Mouse (Mus musculus) left cerebral cortex, adult 2 months (tissue): ENCODE measurements around the gene Syt15. TPM values are rescaled to one million over a fixed set of nuclear protein-coding genes. Genes with fewer than 3 reads are reported as not detected.

Source experiments
- DNase-seq, 2 experiments: peaks; one replicate each; pipeline ENCODE4 v3.0.0; 2021 to 2022; ENCODE audit warnings: low spot score in 2 of 2, mixed read lengths in 1 of 2; ENCODE audit errors: extremely low spot score in 1 of 2
- H3K27ac ChIP-seq: fragments of 200-600 bp; 2 replicates; pipeline ENCODE4 v1.8.1; 2022
- H3K4me3 ChIP-seq: fragments of 200-600 bp; 2 replicates; pipeline ENCODE4 v1.8.1; 2022
- CTCF ChIP-seq: fragments of 200-600 bp; IDR thresholded peaks from 2 replicates; pipeline ENCODE4 v1.8.1; 2022; ENCODE audit warnings: antibody characterized with exemption, mild to moderate bottlenecking, moderate library complexity
- intact Hi-C: fragments of 180-260 bp; cut with DNase I; formaldehyde crosslinking; loops from one replicate; pipeline ENCODE4 v1.15.1; 2025
- total RNA-seq, 2 experiments: library from RNA; stranded (reverse); gene quantifications; 2 replicates each; pipeline ENCODE4 v1.2.3; 2021

Gene Syt15
- total RNA-seq, 2 experiments from 2014 or later: 0.28 to 0.29 TPM

DNA sequence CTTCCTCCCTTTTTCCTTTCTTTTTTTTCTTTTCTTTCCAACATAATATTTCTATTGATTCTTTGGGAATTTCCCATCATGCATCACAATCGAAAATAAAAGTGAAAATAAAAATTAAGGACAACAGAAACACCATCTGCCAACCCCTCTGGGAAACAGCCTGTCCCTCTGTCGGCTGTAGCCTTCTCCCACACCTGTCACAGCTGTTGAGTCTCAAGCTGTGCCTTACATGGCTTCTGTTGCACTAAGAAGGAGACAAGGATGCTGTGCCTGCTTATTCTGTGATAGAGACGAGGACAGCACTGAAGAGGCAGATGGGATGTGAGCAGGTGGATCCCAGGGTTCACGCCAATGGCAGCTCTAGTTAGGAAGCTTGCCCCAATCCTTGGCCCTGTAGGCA, 10.3 kb upstream of the Syt15 start:
- no peak for DNase-seq
- intact Hi-C loops: no loop called here
- no peak for TF ChIP-seq CTCF
- no peak overlapping the region for H3K27ac ChIP-seq
- no peak overlapping the region for H3K4me3 ChIP-seq

DNA sequence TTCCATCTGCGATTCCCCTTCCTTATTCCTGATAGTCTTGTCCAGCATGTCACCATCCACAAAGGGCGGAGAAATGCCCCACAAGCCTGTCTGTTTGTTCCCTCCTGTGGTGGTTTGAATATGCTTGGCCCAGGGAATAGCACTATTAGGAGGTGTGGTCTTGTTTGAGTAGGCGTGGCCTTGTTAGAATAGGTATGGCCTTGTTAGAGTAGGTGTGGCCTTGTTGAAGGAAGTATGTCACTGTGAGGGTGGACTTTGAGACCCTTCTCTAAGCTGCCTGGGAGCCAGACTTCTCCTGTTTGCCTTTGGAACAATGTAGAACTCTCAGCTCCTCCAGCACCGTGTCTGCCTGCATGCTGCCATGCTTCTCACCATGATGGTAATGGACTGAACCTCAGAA, 9.5 kb upstream of the Syt15 start:
- Histone ChIP-seq H3K27ac (no peak overlapping the region), H3K4me3 (no peak overlapping the region)
- TF ChIP-seq CTCF: no peak
- no peak for DNase-seq
- intact Hi-C loops: no loop called here

DNA sequence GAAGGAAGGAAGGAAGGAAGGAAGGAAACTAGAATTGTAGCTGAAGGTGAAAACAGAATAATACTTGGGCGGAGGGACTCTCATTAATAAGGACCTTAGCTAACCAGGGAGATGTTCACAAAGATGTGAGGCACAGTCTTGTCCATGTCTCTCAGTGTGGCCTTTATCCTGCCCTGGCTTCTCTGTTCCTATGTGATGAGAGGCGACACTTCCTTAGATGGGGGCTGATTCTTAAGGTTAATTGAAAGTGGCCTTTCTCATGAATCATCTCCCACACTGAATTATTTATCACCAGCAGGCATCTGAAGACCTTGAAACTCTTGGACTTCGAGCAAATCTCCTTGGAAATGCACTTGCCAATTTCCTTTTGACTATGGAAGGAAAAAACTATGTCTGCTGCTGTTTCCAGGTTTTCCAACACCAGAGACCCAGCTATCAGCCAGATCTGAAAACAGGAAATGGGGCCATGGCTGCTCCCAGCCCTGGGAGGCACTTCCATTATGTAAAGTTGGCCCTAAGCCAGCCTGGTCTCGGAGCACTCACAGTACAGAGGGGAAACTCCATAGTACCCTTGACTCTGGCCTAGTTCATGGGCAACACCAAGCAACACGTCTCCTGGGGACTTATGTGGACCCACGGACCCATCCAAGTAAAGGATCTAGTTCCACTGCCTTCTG, 3.8 kb upstream of the Syt15 start:
- no peak for DNase-seq
- no peak overlapping the region for H3K4me3 ChIP-seq
- intact Hi-C loops: no loop called here
- no peak overlapping the region for H3K27ac ChIP-seq
- TF ChIP-seq CTCF: no peak

DNA sequence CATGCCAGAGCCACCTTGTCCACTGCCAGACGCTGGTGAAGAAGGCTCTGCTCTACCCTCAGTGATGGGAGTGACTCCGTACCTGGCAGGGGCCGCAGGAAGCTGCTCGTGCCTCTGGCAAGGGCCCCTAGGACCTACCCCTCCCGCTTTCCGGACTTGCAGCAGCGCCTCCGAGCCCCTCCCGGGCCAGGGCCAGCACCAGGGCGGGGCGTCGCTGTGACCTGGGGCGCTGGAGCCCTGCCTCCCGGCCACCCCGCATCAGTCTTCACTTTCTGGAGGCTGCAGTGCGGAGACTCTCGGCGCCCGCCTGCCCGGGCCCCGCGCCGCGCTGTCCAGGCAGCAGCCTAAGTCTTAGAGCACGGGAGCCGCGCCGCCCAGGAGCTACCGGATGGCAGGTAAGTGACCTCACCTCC, 397 bp downstream of the Syt15 start:
- TF ChIP-seq CTCF: no peak
- Histone ChIP-seq H3K27ac (no peak overlapping the region), H3K4me3 (no peak overlapping the region)
- no peak for DNase-seq
- intact Hi-C loops: no loop called here

DNA sequence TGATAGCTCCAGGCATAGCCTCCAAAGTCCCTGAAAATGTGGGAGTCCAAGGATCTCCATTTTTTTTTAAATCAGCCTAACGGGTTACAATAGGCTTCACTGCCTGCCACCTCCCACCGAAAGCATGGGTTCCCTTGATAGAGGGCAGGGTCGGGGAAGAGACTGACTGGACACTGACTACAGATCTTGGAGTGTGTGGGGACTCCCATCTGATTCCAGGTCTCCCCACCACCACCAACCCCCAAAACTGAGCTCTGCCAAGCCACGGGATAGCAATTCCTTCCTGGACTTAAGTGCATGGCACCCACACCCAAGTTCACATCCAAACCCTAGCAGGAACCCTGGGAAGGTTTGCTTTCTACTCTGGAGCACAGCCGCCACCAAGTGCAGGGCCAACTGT, 1.0 kb downstream of the Syt15 start:
- intact Hi-C loops: no loop called here
- no peak overlapping the region for H3K4me3 ChIP-seq
- no peak overlapping the region for H3K27ac ChIP-seq
- no peak for TF ChIP-seq CTCF
- no peak for DNase-seq

DNA sequence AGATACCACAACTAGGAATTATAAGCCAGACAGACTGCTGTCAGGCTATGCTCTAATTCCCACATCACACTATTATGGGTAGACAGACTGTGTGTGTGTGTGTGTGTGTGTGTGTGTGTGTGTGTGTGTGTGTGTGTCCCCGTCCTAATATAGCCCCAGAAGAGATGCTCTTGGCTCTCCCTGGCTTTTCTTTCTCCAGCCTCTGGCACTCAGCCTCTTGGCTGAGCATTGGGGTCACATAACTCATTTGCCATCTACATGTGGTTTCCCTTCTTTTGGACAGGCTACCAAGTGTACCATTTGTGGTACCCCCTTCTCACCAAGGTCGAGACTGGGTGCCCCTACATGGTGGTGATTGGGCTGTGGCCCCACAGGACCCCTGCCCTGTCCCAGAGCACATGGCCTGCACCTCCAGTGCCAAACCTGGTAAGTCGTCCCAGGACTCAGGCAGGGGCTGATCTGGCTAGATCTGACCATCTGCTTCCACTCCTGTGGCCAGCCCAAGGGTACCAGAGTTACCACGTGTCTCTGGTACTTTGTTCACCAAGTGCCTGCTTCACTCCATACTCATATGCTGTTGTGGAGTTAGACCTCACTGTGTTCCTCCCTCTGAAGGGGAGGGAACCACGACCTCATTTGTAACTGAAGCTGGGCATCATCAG, 2.2 kb downstream of the Syt15 start:
- DNase-seq: no peak
- intact Hi-C loops: no loop called here
- TF ChIP-seq CTCF: no peak
- H3K4me3 ChIP-seq: no peak overlapping the region
- no peak overlapping the region for H3K27ac ChIP-seq

DNA sequence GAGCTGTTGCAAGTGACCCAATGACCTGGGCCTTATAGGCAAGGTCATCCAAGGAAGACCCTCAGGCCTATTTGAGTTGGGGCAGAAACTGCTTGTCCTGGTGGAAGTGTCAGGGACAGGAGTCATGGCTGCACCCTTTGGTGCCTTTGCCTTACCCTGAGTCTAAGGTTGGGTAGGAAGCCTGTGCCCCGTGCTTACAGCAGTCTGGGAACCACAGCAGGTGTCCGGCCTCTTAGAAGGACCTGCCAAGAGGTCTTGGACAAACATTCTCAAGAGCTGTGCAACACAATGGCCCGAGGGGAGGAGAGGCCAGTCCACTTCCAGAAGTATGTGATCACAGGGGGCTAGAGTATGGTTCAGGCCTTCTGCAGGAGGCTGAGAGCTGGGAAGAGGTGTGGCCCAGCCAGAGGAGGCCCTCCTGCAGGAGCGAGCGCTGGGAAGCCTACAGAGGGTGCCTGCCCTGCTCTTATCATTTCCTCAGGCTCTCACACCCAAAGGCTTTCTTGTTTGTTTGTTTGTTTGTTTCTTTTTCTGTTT, 4.0 kb downstream of the Syt15 start:
- no peak for TF ChIP-seq CTCF
- no peak overlapping the region for H3K4me3 ChIP-seq
- DNase-seq: no peak
- intact Hi-C loops: no loop called here
- H3K27ac ChIP-seq: no peak overlapping the region

DNA sequence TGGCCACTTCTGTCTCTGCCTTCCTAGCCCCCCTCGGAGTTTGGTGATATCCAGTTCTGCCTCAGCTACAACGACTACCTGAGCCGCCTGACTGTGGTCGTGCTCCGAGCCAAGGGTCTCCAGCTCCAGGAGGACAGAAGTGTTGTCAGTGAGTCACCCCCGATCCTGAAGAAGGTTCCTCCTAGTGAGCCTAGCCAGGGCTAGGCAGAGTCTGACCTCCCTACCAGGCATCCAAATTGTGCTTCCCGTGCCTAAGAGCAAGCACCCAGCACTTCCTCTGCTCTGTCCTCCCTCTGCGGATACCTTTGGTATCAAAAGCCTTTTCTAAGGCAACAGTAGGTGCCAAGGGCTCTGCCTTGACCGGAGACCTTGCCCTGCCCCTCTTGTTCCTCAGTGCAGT, 6.6 kb downstream of the Syt15 start:
- Histone ChIP-seq H3K4me3 (no peak overlapping the region), H3K27ac (no peak overlapping the region)
- intact Hi-C loops: no loop called here
- DNase-seq: no peak
- TF ChIP-seq CTCF: no peak

DNA sequence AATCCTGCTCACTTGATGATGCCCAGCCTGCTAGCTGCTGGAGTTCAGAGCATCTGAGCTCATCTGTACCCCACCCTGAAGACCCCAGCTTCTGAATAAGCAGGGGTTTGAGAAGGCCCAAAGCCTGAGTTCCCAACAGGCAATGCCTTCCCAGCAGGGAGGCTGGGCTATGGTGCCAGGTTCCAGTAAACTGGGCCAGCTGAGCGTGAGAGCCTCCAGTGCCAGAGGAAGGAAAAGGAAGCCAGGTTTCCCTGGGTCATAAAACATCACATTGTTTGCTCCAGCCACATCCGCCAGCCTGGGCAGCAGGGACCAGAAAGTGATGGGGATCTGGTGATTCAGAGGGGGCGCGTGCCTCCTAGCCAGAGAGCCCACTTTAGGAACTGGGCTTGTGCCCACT, 7.2 kb downstream of the Syt15 start:
- TF ChIP-seq CTCF: no peak
- no peak for DNase-seq

DNA sequence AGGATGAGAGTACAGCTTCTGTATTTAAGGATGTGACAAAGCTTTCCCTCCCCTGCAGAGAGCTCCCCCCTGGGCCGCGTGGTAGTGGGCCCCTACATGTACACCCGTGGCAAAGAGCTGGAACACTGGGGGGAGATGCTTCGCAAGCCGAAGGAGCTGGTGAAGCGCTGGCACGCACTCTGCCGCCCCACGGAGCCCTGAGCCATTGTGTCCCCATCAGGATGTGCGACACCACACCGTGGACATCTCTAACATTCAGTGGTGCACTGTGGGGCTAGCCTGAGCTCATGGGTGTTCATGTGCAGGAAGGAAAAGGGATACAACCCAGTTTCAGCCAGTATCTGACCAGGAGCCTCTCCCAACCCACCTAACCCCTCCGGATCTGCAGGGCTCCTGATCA, 8.6 kb downstream of the Syt15 start:
- DNase-seq: no peak
- Histone ChIP-seq H3K4me3 (no peak overlapping the region), H3K27ac (no peak overlapping the region)
- intact Hi-C loops: no loop called here
- TF ChIP-seq CTCF: no peak

More for the DNA sequence above, 7.2 kb downstream of the Syt15 start:
- intact Hi-C loops: no loop called here
- no peak overlapping the region for H3K4me3 ChIP-seq
- H3K27ac ChIP-seq: no peak overlapping the region

DNA sequence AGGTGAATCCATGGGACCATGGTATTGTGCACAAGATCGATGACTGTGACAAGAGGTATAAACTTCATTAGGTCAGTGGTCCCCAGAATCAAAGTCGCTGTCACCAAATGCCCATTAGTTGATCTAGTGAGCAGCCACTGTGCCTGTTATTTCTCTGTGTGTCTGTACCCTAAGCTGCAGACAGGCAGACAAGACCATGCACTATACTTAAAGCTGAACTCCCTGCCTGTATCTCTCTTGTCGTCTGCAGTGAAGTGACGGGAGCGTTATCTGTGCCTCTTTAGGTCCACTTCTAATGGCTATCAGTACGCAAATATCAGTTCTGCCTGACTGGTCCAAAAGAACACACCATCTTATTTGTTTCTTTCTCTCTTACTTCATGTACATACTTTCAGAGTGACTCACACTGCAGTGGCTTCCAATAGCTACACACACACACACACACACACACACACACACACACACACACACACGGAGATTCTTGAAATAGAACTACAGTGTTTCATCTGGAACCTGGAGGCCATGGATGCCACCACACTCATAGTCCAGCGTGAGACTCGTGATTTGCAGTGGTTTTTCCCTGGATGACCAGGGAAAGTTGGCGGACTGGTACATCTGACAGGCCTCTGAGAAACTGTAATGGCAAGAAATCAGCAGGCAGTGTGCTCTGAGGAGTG, 9.6 kb downstream of the Syt15 start:
- H3K4me3 ChIP-seq: no peak overlapping the region
- no peak overlapping the region for H3K27ac ChIP-seq
- intact Hi-C loops: no loop called here
- DNase-seq: no peak
- TF ChIP-seq CTCF: no peak

DNA sequence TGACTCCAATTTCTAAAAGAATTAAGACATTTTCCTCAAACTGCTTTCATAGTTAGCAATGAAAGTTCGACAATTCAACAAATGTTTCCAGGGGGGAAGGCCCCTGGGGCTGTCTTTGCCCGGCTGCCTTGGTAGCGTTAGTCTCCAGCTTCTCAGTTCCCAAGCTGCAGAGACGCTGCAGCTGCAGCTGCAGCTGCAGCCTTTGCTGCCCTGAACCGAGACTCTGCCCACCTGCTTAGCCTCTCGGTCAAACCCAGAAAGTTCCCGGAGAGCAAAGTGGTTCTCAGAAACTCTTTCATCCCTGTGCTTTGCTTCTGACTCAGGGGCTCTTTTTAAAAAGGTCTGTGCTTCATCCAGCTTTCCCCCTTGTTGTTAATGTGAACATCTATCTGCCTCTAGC, 12.9 kb downstream of the Syt15 start:
- Histone ChIP-seq H3K27ac (no peak overlapping the region), H3K4me3 (no peak overlapping the region)
- intact Hi-C loops: no loop called here
- no peak for TF ChIP-seq CTCF
- DNase-seq: no peak
